Mouse (Mus musculus) CH12.LX (cell line): ENCODE measurements around the gene Cisd2.

ENCODE experiments used
- CHD1 ChIP-seq: IDR thresholded peaks from 2 replicates; pipeline ENCODE4 v1.6.1; 2012; ENCODE audit warnings: low read depth, low read length, improper control_type of control experiment, inconsistent platforms
- CTCF ChIP-seq, 2 experiments: IDR thresholded peaks in 1 of 2; conservative IDR thresholded peaks in 1 of 2; 2 replicates each; pipeline ENCODE4 v1.5.1; 2011 to 2012; ENCODE audit warnings: low read depth in 2 of 2, low read length in 2 of 2, improper control_type of control experiment in 1 of 2, inconsistent platforms in 1 of 2, mild to moderate bottlenecking in 1 of 2, moderate library complexity in 1 of 2
- EP300 ChIP-seq: IDR thresholded peaks from 2 replicates; pipeline ENCODE4 v1.6.1; 2011; ENCODE audit warnings: low read length, improper control_type of control experiment
- MAFK ChIP-seq: IDR thresholded peaks from 2 replicates; pipeline ENCODE4 v1.6.1; 2011; ENCODE audit warnings: low read length, improper control_type of control experiment; ENCODE audit not compliant: insufficient replicate concordance
- MAZ ChIP-seq: IDR thresholded peaks from 2 replicates; pipeline ENCODE4 v1.6.1; 2012; ENCODE audit warnings: low read depth, mild to moderate bottlenecking, inconsistent platforms, low read length, improper control_type of control experiment, moderate library complexity
- POLR2A ChIP-seq: IDR thresholded peaks from 2 replicates; pipeline ENCODE4 v1.6.1; 2011; ENCODE audit warnings: low read depth, mild to moderate bottlenecking, improper control_type of control experiment, low read length
- TBP ChIP-seq: conservative IDR thresholded peaks from 2 replicates; pipeline ENCODE4 v1.6.1; 2011; ENCODE audit warnings: low read depth, low read length, improper control_type of control experiment
- UBTF ChIP-seq: IDR thresholded peaks from 2 replicates; pipeline ENCODE4 v1.6.1; 2012; ENCODE audit warnings: low read depth, mild to moderate bottlenecking, inconsistent platforms, low read length, improper control_type of control experiment, moderate library complexity

DNA sequence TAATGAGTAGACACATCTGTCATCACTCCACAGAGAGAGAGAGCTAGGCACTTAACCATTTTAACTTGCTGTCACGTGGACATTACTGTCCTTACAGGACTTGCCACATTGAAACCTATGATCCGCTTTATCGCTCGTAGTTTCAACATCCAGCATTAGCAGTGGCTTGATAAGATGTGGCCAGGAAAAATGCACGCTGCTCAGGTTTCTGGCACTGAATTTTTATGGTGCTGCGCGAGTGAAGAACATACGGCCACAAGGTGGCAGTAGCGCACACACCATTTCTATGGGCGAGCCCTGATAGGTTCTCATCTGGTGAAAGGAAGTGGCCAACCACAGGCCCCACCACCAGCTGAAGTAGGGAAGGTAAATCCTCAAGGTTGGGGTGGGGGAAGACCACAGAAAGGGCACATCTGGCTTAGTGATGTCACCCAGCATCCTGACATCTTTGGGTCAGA is 21.5 kb downstream of the Cisd2 start:
- TF ChIP-seq POLR2A, result peak; percentile 40; the same call in 1 of the 2 replicates
- peak; percentile 95 to 99 for TF ChIP-seq CTCF (conservative IDR thresholded peaks at IDR 0.05 in 1 of 2, IDR thresholded peaks at IDR 0.05 in 1 of 2; ENCODE audit: low read depth in 2 of 2, low read length in 2 of 2)
- TF ChIP-seq EP300, result peak; percentile 91
- peak; percentile 84; the same call in 1 of the 2 replicates for TF ChIP-seq MAZ
- no peak for TF ChIP-seq UBTF
- peak; percentile 66; the same call in 1 of the 2 replicates for TF ChIP-seq CHD1
- peak; percentile 64; the same call in 1 of the 2 replicates for TF ChIP-seq MAFK
- no peak for TF ChIP-seq TBP
